Mouse (Mus musculus) limb, embryonic 14.5 days (tissue): Measurements from ENCODE around the gene Dennd2a. TPM values are rescaled to one million over a fixed set of nuclear protein-coding genes. Genes with fewer than 3 reads are reported as not detected.

Source experiments
- ATAC-seq: fragments of 200-750 bp; cut with Nextera tagmentation; 2 replicates; pipeline ENCODE4 v1.8.0; 2017; ENCODE audit warnings: low read depth, moderate number of reproducible peaks, moderate TSS enrichment; ENCODE audit not compliant: low FRiP score
- DNase-seq: peaks from one replicate; pipeline ENCODE4 v3.0.0-alpha.2; 2015; ENCODE audit warnings: low spot score
- H3K27ac ChIP-seq: fragments of 300-500 bp; sonication (generic); replicated peaks from 2 replicates; pipeline ENCODE4 v1.5.1; 2014; ENCODE audit warnings: low read depth, mild to moderate bottlenecking, low read length, moderate library complexity, mixed read lengths
- H3K27me3 ChIP-seq: fragments of 300-500 bp; sonication (generic); 2 replicates; pipeline ENCODE4 v1.6.1; 2014; ENCODE audit warnings: low read length, mixed read lengths; ENCODE audit not compliant: control insufficient read depth, insufficient read depth
- H3K36me3 ChIP-seq: fragments of 300-500 bp; sonication (generic); 2 replicates; pipeline ENCODE4 v1.6.1; 2014; ENCODE audit warnings: mild to moderate bottlenecking, low read length, moderate library complexity, mixed read lengths; ENCODE audit not compliant: control insufficient read depth, insufficient read depth
- H3K4me1 ChIP-seq: fragments of 300-500 bp; sonication (generic); 2 replicates; pipeline ENCODE4 v1.6.1; 2014; ENCODE audit warnings: antibody characterized with exemption, low read length, mixed read lengths; ENCODE audit not compliant: control insufficient read depth, insufficient read depth
- H3K4me2 ChIP-seq: fragments of 300-500 bp; sonication (generic); replicated peaks from 2 replicates; pipeline ENCODE4 v1.6.1; 2014; ENCODE audit warnings: low read depth, mild to moderate bottlenecking, low read length, moderate library complexity; ENCODE audit not compliant: severe bottlenecking
- H3K4me3 ChIP-seq: fragments of 300-500 bp; sonication (generic); replicated peaks from 2 replicates; pipeline ENCODE4 v1.5.1; 2014; ENCODE audit warnings: low read length
- H3K9ac ChIP-seq: fragments of 300-500 bp; sonication (generic); 2 replicates; pipeline ENCODE4 v1.6.1; 2014; ENCODE audit warnings: mild to moderate bottlenecking, low read depth, low read length, moderate library complexity; ENCODE audit not compliant: severe bottlenecking
- H3K9me3 ChIP-seq: fragments of 300-500 bp; sonication (generic); 2 replicates; pipeline ENCODE4 v1.6.1; 2016; ENCODE audit warnings: low read length; ENCODE audit not compliant: control insufficient read depth
- POLR2A ChIP-seq: fragments of 200-500 bp; IDR thresholded peaks from 2 replicates; pipeline ENCODE4 v1.8.0; 2012; ENCODE audit warnings: inconsistent platforms, mild to moderate bottlenecking, moderate library complexity, borderline replicate concordance; ENCODE audit not compliant: insufficient read depth, insufficient read length; ENCODE audit errors: extremely low read depth
- WGBS: fragments of 180-500 bp; shearing (Covaris S2); extraction: QIAGEN DNeasy Blood & Tissue Kit; methylation state at CpG from one replicate; pipeline ENCODE4 v1.1.7; 2014; 5-methylcytosine and 5-hydroxymethylcytosine counted together
- polyA plus RNA-seq, 2 experiments: library from polyadenylated mRNA; depleted of rRNA in 1 of 2; stranded (reverse) in 1 of 2; unstranded in 1 of 2; fragments of >200 nt; fragmentation: Nextera tagmentation in 1 of 2; extraction: Ambion mirVana in 1 of 2; gene quantifications; 2 replicates each; pipeline versions ENCODE4 v1.2.1 to v1.2.3; 2012 to 2014

The Dennd2a gene
- polyA plus RNA-seq, 2 experiments, result 28.3 to 52.2 TPM

DNA sequence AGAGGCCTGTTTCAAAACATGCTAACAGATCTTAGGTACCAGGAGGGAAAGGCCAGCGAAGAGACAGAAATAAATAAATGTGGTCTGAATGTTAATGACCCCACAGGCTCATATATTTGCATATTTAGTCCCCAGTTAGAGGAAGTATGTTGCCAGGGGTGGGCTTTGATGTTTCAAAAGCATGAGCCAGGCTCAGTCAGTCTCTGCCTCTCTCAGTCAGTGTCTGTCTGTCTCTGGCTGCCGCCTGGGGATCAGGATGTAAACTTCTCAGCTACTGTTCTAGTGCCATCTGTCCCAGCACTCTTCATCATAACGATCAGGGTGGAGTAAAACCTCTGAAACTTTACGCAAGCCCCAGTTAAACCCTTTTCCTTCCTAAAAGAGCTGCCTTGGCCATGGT, 29.9 kb downstream of the Dennd2a start:
- Histone ChIP-seq H3K4me2 (no peak overlapping the region), H3K4me1 (peaks cover 10% of the 10 kb centered on the region), H3K4me3 (no peak overlapping the region), H3K36me3 (peaks cover 8% of the 10 kb centered on the region), H3K9me3 (no peaks in the 10 kb centered on the region), H3K27me3 (no peaks in the 10 kb centered on the region), H3K9ac (no peak overlapping the region), H3K27ac (no peak overlapping the region)
- whole genome bisulfite sequencing, result 59% methylated on average over 4 of the region's 4 CpGs
- DNase-seq (no peak), ATAC-seq (no peak)
- TF ChIP-seq POLR2A, result no peak

- 85% methylated on average over 7 of the region's 7 CpGs for WGBS
- Histone ChIP-seq H3K9ac (no peak overlapping the region), H3K4me3 (no peak overlapping the region), H3K4me2 (no peak overlapping the region), H3K4me1 (peaks cover 10% of the 10 kb centered on the region), H3K9me3 (no peaks in the 10 kb centered on the region), H3K27ac (no peak overlapping the region), H3K36me3 (peaks cover 12% of the 10 kb centered on the region), H3K27me3 (no peaks in the 10 kb centered on the region)
- no peak for ATAC-seq
- TF ChIP-seq POLR2A, result no peak
- no peak for DNase-seq
Observed at GRCm38 (mm10) chr6:39527337-39527784, 30.3 kb downstream of the Dennd2a start.

GRCm38 (mm10) chr6:39526797-39527196, 30.9 kb downstream of the Dennd2a start:
- H3K4me1 ChIP-seq, result peaks cover 10% of the 10 kb centered on the region
- DNase-seq (no peak), ATAC-seq (no peak)
- no peak overlapping the region for H3K27ac ChIP-seq
- 78% methylated on average over 9 of the region's 10 CpGs for WGBS
- H3K9me3 ChIP-seq, result no peaks in the 10 kb centered on the region
- H3K9ac ChIP-seq, result no peak overlapping the region
- no peaks in the 10 kb centered on the region for H3K27me3 ChIP-seq
- no peak for TF ChIP-seq POLR2A
- no peak overlapping the region for H3K4me2 ChIP-seq
- peaks cover 18% of the 10 kb centered on the region for H3K36me3 ChIP-seq
- H3K4me3 ChIP-seq, result no peak overlapping the region

DNA sequence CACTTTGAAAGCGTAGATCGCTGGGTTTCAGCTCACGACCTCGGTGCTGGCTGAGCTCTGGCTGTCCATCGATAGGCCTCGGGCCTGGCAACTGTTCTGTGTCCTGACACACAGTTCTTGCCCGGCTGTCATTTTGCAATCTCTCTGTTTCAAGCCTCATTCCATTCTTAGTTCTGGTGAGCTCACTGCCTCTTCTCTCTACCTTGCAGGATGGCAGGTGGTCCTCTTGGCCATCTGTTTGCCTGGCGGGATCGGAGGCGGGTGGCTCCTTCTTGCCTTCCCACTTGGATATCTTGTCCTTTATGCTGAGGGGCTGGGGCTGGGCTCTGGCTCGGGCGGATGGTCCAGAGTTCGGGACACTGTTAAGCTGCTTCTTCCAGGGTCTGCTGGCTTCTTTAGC, 34.5 kb downstream of the Dennd2a start:
- Histone ChIP-seq H3K4me1 (peaks cover under 1% of the 10 kb centered on the region; the same call in 1 of the 2 replicates), H3K36me3 (peaks cover 45% of the 10 kb centered on the region), H3K9ac (no peak overlapping the region), H3K27ac (no peak overlapping the region), H3K27me3 (no peaks in the 10 kb centered on the region), H3K4me2 (no peak overlapping the region), H3K4me3 (no peak overlapping the region), H3K9me3 (0 out of 2 replicates have a peak, but pooled peaks cover 5% of the 10 kb centered on the region)
- 90% methylated on average over 13 of the region's 13 CpGs for WGBS
- DNase-seq (no peak), ATAC-seq (no peak)
- TF ChIP-seq POLR2A, result no peak

DNA sequence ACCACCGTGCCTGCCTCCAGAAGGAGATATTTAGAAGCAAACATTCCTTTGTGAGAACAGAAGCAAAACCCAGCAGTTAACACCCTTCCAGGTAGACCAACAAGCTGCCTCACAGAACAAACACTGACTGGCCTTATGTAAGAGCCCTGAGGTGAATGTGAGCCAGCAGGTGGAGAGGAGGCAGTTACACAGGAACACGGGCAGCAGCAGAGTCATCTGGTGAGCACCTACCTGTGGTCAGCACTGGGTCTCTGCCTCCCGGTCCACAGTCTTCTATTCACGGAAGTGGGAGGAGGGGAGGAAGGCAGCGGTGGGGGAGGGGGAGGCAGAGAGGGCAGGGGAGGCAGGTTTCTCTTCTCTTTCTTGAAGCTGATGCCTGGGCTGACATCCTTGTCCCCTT, 35.2 kb downstream of the Dennd2a start:
- H3K27ac ChIP-seq, result no peak overlapping the region
- 68% methylated on average over 5 of the region's 5 CpGs for WGBS
- H3K36me3 ChIP-seq, result peaks cover 45% of the 10 kb centered on the region
- ATAC-seq, result no peak
- no peak for DNase-seq
- H3K9me3 ChIP-seq, result 0 out of 2 replicates have a peak, but pooled peaks cover 5% of the 10 kb centered on the region
- H3K4me1 ChIP-seq, result no peaks in the 10 kb centered on the region
- TF ChIP-seq POLR2A, result no peak
- H3K27me3 ChIP-seq, result no peaks in the 10 kb centered on the region
- no peak overlapping the region for H3K4me3 ChIP-seq
- H3K9ac ChIP-seq, result no peak overlapping the region
- H3K4me2 ChIP-seq, result no peak overlapping the region

DNA sequence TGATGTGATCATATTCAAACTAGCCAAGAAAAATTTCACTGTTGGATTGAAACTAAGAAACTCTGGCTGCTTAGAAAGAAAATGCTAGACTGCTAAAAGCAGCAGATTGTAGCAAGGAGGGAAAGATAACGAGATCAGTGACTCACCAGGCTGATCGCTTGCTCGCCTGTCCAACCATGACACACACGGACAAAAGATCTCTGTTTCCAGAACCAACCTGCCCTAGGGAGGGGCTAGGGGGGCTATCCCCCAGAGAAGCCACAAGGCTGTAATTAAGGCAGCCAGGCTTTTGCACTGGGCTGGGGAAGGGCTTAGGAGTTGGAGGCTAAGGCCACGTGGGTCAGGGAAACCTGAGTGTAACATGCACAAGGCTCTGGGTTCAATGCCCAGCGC, 41.9 kb downstream of the Dennd2a start:
- Histone ChIP-seq H3K4me1 (peaks cover 17% of the 10 kb centered on the region), H3K4me2 (peak overlapping the region; percentile 39), H3K27ac (peak overlapping the region; percentile 96), H3K36me3 (peaks cover 24% of the 10 kb centered on the region), H3K27me3 (no peaks in the 10 kb centered on the region), H3K9me3 (0 out of 2 replicates have a peak, but pooled peaks cover 5% of the 10 kb centered on the region), H3K4me3 (0 out of 2 replicates have a peak overlapping the region, but pooled peaks have one; percentile 8), H3K9ac (peak overlapping the region; percentile 44)
- ATAC-seq, result peak; percentile 49
- TF ChIP-seq POLR2A, result no peak
- peak; percentile 50 for DNase-seq
- 24% methylated on average over 6 of the region's 6 CpGs for WGBS
